Mouse (Mus musculus) heart, postnatal 0 days (tissue): ENCODE results near the gene Tnrc18.

Source experiments
- CTCF ChIP-seq: IDR thresholded peaks from 2 replicates; pipeline ENCODE4 v1.5.1; 2016; ENCODE audit warnings: antibody characterized with exemption, control low read depth, low read depth
- EP300 ChIP-seq: IDR thresholded peaks from 2 replicates; pipeline ENCODE4 v1.6.1; 2016; ENCODE audit warnings: antibody characterized with exemption, low read depth

DNA sequence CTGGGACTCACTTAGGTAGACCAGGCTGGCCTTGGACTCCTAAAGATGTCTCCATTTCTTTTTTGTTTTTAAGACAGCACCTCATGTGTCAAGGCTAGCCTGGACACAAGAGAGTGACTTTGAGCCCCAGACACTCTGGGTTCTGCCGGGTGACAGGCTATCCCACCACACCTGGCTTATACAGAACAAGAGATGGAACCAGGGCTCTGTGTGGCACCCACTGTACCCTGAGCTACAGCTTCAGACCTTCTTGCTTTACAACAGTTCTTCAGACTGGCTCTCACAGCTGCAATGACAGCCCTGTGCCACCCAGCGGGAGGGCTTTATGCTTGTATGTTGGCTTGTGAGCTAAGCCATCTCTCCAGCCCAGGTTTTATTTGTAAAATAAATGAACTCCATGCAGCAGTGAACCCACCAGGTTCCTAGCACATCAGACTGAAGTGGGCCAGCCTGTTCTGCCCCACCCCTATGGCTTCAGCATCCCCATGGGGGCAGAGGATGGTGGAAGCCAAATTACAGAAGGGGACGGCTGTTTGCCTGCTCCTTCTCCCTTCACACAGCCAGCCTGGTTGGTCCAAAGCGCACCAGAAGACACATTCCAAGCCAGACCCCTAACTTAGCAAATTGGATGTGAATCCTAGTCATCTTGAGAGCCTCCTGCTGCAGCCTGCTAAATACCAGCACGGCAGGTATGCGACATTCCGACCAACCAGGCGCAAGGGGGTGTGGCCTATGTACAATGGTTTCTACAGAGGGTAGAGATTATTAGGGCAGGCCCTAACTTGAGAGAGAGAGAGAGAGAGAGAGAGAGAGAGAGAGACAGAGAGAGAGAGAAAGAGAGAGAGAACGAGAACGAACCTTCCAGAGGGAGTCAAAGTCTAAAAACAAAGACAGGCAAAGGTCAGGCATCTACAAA, 48.9 kb downstream of the Tnrc18 start:
- TF ChIP-seq CTCF (no peak), EP300 (no peak)
